Mouse (Mus musculus) urinary bladder, adult 18-20 months (tissue): Measurements from ENCODE around the gene Itgb8.

Experiments
- DNase-seq, 2 experiments: peaks; one replicate each; pipeline ENCODE4 v3.0.0; 2022; ENCODE audit warnings: low spot score in 2 of 2, mixed read lengths in 2 of 2

Gene Itgb8

GRCm38 (mm10) chr12:119147753-119148152, 90.8 kb downstream of the Itgb8 start:
- no peak for DNase-seq

DNA sequence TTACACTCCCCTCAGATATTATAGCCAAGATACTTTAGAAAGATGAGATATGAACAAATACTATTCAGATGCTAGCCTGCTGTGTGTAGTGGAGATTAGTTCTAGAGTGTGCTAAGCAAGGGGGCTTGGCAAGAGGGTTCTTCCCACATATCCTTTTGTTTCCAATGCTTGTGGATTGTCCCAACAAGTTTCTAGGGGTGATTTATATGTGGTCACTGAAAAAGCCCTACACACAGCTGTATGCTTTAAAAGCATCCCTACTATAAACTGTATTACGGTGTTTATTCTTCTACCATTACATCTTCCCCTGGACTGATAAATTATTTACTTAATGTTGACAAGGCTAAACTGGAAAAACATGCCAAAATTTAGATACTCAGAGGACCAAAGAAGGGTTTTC, 92.6 kb downstream of the Itgb8 start:
- no peak for DNase-seq

- no peak for DNase-seq
These were observed 100.7 kb downstream of the Itgb8 start for GRCm38 (mm10) chr12:119137946-119138345.

- no peak for DNase-seq
These were observed 125.0 kb downstream of the Itgb8 start for GRCm38 (mm10) chr12:119113522-119114135.

DNA sequence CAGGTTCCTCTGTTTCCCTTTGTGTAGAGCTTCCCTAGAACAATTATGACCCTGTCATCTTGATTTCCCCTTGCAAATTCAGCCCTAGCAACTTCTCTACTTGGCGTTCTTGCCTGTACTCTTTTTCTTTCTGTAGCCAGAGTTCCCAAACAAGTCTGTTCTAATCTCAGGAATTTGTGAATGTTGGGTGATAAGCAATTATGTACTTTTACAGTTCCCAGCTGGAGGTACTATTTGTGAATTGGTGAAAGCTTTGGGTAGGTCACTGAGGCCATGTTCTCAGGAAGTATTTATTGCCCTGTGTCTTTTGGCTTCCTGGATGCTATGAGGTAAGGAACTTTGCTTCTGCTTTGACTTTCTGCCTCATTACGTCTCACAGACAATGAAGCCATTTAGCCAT, 128.5 kb downstream of the Itgb8 start:
- no peak for DNase-seq
